Mouse (Mus musculus) neural tube, embryonic 14.5 days (tissue): ENCODE measurements at regions not wholly inside any gene's neighbourhood (a gene's known extent, or its start where the extent isn't known, plus 50 kb on each side); places are given as distances from the start of the nearest gene placed in this dataset.

Experiments used
- ATAC-seq: fragments of 200-750 bp; cut with Nextera tagmentation; 2 replicates; pipeline ENCODE4 v1.8.0; 2017; ENCODE audit warnings: low read depth, mild to moderate bottlenecking, moderate TSS enrichment, moderate library complexity
- H3K27ac ChIP-seq: fragments of 300-500 bp; sonication (generic); 2 replicates; pipeline ENCODE4 v1.5.1; 2014; ENCODE audit warnings: low read depth, mild to moderate bottlenecking, control low read depth, low read length, moderate library complexity, mixed read lengths
- H3K27me3 ChIP-seq: fragments of 300-500 bp; sonication (generic); 2 replicates; pipeline ENCODE4 v1.6.1; 2014; ENCODE audit warnings: low read length; ENCODE audit not compliant: control insufficient read depth, insufficient read depth
- H3K36me3 ChIP-seq: fragments of 300-500 bp; sonication (generic); 2 replicates; pipeline ENCODE4 v1.6.1; 2014; ENCODE audit warnings: low read length, mixed read lengths; ENCODE audit not compliant: control insufficient read depth, insufficient read depth
- H3K4me1 ChIP-seq: fragments of 300-500 bp; sonication (generic); 2 replicates; pipeline ENCODE4 v1.6.1; 2014; ENCODE audit warnings: low read length; ENCODE audit not compliant: control insufficient read depth, insufficient read depth
- H3K4me2 ChIP-seq: fragments of 300-500 bp; sonication (generic); 2 replicates; pipeline ENCODE4 v1.6.1; 2014; ENCODE audit warnings: mild to moderate bottlenecking, low read depth, low read length, control low read depth
- H3K4me3 ChIP-seq: fragments of 300-500 bp; sonication (generic); 2 replicates; pipeline ENCODE4 v1.5.1; 2014; ENCODE audit warnings: low read depth, low read length, control low read depth, mixed read lengths
- H3K9ac ChIP-seq: fragments of 300-500 bp; sonication (generic); replicated peaks from 2 replicates; pipeline ENCODE4 v1.6.1; 2014; ENCODE audit warnings: low read depth, mild to moderate bottlenecking, control low read depth, low read length, mixed read lengths
- H3K9me3 ChIP-seq: fragments of 300-500 bp; sonication (generic); 2 replicates; pipeline ENCODE4 v1.6.1; 2016; ENCODE audit warnings: low read length; ENCODE audit not compliant: control insufficient read depth
- WGBS: fragments of 180-500 bp; shearing (Covaris S2); extraction: QIAGEN DNeasy Blood & Tissue Kit; methylation state at CpG from one replicate; pipeline ENCODE4 v1.1.7; 2014; 5-methylcytosine and 5-hydroxymethylcytosine counted together

DNA sequence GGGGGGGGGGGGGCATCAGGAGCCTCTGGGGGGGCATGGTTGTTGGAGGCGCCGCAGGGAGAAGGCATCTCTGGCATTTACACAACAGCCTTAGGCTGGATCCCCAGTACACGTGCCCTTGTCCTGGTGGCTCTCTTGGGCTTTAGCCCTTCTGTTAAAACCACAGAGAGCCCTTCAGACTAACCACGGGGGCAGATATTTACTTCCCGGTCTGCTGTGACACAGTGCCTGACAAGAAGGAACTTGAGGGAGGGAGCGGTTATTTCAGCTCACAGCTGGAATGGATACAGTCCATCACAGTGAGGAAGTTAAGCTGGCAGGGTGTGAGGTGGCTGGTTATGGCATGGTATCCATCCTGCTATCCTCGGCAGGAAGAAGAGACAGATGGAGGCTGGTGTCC, 71.0 kb upstream of the Gm11733 start:
- Histone ChIP-seq H3K4me3 (no peak overlapping the region), H3K9me3 (no peaks in the 10 kb centered on the region), H3K27me3 (0 out of 2 replicates have a peak, but pooled peaks cover 3% of the 10 kb centered on the region), H3K9ac (no peak overlapping the region), H3K4me1 (peaks cover 38% of the 10 kb centered on the region), H3K36me3 (no peaks in the 10 kb centered on the region), H3K27ac (no peak overlapping the region), H3K4me2 (no peak overlapping the region)
- WGBS, result 24% methylated on average over 7 of the region's 7 CpGs
- no peak for ATAC-seq

DNA sequence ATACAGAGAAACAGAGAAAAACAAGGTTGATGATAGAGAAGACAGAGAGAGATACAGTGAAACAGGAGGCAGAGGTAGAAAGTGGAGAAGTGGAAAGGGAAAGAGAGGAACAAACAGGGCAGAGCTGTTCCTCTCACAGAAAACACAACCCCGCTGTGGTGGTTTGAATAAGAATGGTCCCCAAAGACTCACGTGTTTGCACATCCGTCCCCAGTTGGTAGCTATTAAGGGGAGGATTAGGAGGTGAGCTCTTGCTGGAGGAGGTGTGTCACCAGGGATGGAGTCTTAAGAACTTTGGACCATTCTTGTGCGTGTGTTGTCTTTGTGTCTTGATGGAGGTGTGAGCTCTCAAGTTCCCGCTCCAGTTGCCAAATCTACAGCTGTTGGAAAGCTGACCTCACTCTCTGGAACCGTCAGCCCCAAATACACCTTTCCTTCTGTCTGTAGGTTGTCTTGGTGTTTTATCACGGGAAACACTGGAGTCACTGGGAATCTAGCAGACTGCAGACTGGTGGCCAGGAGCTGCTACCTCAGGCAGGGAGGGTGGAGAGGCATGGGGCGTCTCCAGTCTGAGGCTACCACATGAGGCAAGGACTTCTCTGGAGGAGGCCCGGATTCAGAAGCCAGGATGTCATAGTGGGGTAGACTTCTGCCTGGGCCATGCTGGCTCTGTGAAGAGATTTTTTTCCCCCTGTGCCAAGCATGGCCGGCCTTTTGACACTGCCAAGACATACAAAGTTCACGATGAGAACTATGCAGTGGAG, 70.0 kb upstream of the Gm11733 start:
- 0 out of 2 replicates have a peak overlapping the region, but pooled peaks have one; percentile 16 for H3K27ac ChIP-seq
- 0 out of 2 replicates have a peak, but pooled peaks cover 3% of the 10 kb centered on the region for H3K27me3 ChIP-seq
- H3K9me3 ChIP-seq, result no peaks in the 10 kb centered on the region
- 17% methylated on average over 11 of the region's 11 CpGs for WGBS
- no peak overlapping the region for H3K4me3 ChIP-seq
- no peaks in the 10 kb centered on the region for H3K36me3 ChIP-seq
- H3K4me2 ChIP-seq, result peak overlapping the region; percentile 46; the same call in 1 of the 2 replicates
- no peak for ATAC-seq
- H3K4me1 ChIP-seq, result peaks cover 29% of the 10 kb centered on the region
- H3K9ac ChIP-seq, result no peak overlapping the region

DNA sequence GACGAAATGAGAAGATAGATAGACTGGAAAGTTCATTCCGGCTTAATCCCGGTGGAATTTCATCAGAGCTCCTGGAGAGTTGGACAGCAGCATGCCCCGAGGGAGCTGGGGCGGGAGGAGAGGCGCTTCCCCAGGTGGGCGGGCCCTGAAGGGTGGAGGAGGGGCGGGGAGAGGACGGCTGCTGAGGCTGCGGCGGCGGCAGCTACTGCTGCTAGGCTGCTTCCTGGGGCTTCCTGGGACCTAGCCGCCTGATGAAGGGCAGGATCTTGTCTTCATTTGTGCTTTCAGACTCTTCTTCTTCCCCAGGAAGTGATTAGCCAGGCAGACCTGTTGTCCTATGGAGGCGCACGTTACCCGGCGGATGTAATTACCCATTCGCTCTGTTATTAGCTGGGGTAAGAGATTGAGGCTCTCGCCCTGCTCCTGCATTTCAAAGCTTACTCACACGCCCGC, 69.3 kb upstream of the Gm11733 start:
- H3K27me3 ChIP-seq, result 0 out of 2 replicates have a peak, but pooled peaks cover 3% of the 10 kb centered on the region
- WGBS, result under 1% methylated on average over 21 of the region's 21 CpGs
- H3K4me3 ChIP-seq, result peak overlapping the region; percentile 17; the same call in 1 of the 2 replicates
- peaks cover 21% of the 10 kb centered on the region for H3K4me1 ChIP-seq
- H3K27ac ChIP-seq, result peak overlapping the region; percentile 64
- H3K36me3 ChIP-seq, result no peaks in the 10 kb centered on the region
- ATAC-seq, result peak; percentile 29; the same call in 1 of the 2 replicates
- peak overlapping the region; percentile 28; the same call in 1 of the 2 replicates for H3K9ac ChIP-seq
- peak overlapping the region; percentile 46 for H3K4me2 ChIP-seq
- no peaks in the 10 kb centered on the region for H3K9me3 ChIP-seq

- 0 out of 2 replicates have a peak, but pooled peaks cover 3% of the 10 kb centered on the region for H3K27me3 ChIP-seq
Observed at GRCm38 (mm10) chr11:117415466-117415865, 68.7 kb upstream of the Gm11733 start.

DNA sequence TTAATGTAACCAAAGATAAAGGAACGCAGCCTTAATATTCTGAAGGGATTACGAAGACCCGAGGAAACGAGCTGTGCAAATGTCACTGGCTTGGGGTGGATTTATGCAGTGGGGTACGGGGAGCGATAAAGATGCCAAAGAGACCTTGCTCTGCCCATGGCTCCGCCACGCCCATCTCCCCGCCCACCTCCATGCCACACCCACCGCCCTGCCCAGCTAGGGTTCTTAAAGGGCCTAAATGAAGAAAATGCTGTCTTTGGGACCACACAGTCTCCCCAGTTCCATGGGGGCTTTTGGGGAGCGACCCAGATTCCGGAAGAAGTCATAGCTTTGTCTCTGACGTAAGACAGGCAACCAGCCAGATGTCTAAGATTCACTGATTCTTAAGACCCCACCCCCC, 68.2 kb upstream of the Gm11733 start:
- Histone ChIP-seq H3K36me3 (no peaks in the 10 kb centered on the region), H3K9me3 (no peaks in the 10 kb centered on the region), H3K4me3 (no peak overlapping the region; the same call in 1 of the 2 replicates), H3K27ac (no peak overlapping the region; the same call in 1 of the 2 replicates), H3K4me1 (peaks cover 15% of the 10 kb centered on the region), H3K4me2 (peak overlapping the region; percentile 19; the same call in 1 of the 2 replicates), H3K27me3 (0 out of 2 replicates have a peak, but pooled peaks cover 3% of the 10 kb centered on the region), H3K9ac (no peak overlapping the region)
- ATAC-seq, result 0 out of 2 replicates have a peak, but pooled peaks have one; percentile 42
- 6% methylated on average over 13 of the region's 13 CpGs for WGBS

More at GRCm38 (mm10) chr11:117415466-117415865, 68.7 kb upstream of the Gm11733 start:
- Histone ChIP-seq H3K27ac (peak overlapping the region; percentile 64), H3K36me3 (no peaks in the 10 kb centered on the region), H3K4me3 (no peak overlapping the region; the same call in 1 of the 2 replicates), H3K9ac (peak overlapping the region; percentile 28; the same call in 1 of the 2 replicates), H3K4me2 (peak overlapping the region; percentile 46), H3K4me1 (peaks cover 15% of the 10 kb centered on the region), H3K9me3 (no peaks in the 10 kb centered on the region)
- WGBS, result 1% methylated on average over 14 of the region's 14 CpGs
- ATAC-seq, result peak; percentile 80; the same call in 1 of the 2 replicates

- Histone ChIP-seq H3K4me3 (no peak overlapping the region), H3K9me3 (no peaks in the 10 kb centered on the region), H3K4me2 (no peak overlapping the region), H3K4me1 (peaks cover 15% of the 10 kb centered on the region), H3K36me3 (no peaks in the 10 kb centered on the region), H3K9ac (no peak overlapping the region), H3K27ac (no peak overlapping the region), H3K27me3 (0 out of 2 replicates have a peak, but pooled peaks cover 3% of the 10 kb centered on the region)
- 64% methylated on average over 8 of the region's 8 CpGs for WGBS
- no peak for ATAC-seq
Observed at GRCm38 (mm10) chr11:117416984-117417670, 67.0 kb upstream of the Gm11733 start.

DNA sequence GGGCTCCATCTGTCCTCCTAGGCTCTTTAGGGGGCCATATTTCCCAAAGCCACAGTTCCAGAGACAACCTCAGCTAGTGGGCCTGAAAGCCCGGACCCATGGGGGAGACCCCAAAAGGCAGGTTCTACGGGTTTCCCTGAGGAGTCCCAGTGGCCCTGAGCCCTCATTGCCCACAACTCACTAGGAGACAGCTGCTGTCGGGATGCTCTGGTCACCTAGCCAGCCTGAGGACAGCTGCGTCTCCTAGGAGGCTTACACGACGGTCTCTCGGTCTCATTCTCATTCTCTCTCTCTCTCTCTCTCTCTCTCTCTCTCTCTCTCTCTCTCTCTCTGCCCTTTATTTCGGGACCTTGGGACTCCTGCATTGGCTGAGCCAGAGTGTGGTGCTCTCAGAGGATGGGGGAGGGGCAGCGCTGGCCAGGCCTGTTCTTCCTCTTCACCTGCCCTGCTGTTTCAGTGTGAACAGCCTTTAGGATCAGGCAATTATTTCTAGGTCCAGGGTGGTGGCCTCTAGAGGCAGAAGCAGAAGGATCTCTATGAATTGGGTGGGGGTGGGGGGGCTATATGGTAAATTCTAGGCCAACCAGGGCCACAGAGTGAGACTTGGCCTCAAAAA, 66.1 kb upstream of the Gm11733 start:
- ATAC-seq, result no peak
- H3K4me3 ChIP-seq, result no peak overlapping the region
- H3K9me3 ChIP-seq, result no peaks in the 10 kb centered on the region
- H3K27ac ChIP-seq, result no peak overlapping the region
- 40% methylated on average over 9 of the region's 9 CpGs for whole genome bisulfite sequencing
- no peak overlapping the region for H3K9ac ChIP-seq
- 0 out of 2 replicates have a peak, but pooled peaks cover 3% of the 10 kb centered on the region for H3K27me3 ChIP-seq
- no peaks in the 10 kb centered on the region for H3K36me3 ChIP-seq
- peaks cover 15% of the 10 kb centered on the region for H3K4me1 ChIP-seq
- H3K4me2 ChIP-seq, result no peak overlapping the region

- Histone ChIP-seq H3K27me3 (0 out of 2 replicates have a peak, but pooled peaks cover 3% of the 10 kb centered on the region), H3K4me2 (no peak overlapping the region), H3K36me3 (no peaks in the 10 kb centered on the region), H3K4me1 (peaks cover 15% of the 10 kb centered on the region), H3K9ac (no peak overlapping the region), H3K4me3 (no peak overlapping the region), H3K9me3 (no peaks in the 10 kb centered on the region), H3K27ac (no peak overlapping the region)
- 80% methylated on average over 3 of the region's 3 CpGs for WGBS
- ATAC-seq, result no peak
Observed at GRCm38 (mm10) chr11:117418939-117419338, 65.2 kb upstream of the Gm11733 start.
